Mouse (Mus musculus): ENCODE measurements around the gene Olfr1443. TPM values are rescaled to one million over a fixed set of nuclear protein-coding genes. Genes with fewer than 3 reads are reported as not detected.
"Not testable (repeated sequence)": the region's sequence is repeated elsewhere in the genome, so short reads cannot be mapped to it uniquely, and the experiment has no call there.

Olfr1443 gene
- polyA plus RNA-seq, 1 experiment = not detected

GRCm38 (mm10) chr19:12720463-12720862 lies 42.6 kb downstream of the Olfr1443 start:
- Histone ChIP-seq H3K4me3 (replicated peaks; ENCODE audit: control insufficient read depth, low read depth, low read length) (no peak overlapping the region), H3K4me1 (ENCODE audit: control insufficient read depth, insufficient read depth, low read length) (no peaks in the 10 kb centered on the region), H3K27ac (ENCODE audit: control insufficient read depth, insufficient read depth, low read depth, low read length, poor library complexity) (no peak overlapping the region)
- TF ChIP-seq POLR2A (IDR thresholded peaks at IDR 0.05; ENCODE audit: borderline replicate concordance, control insufficient read depth, low read depth, low read length) = no peak
- TF ChIP-seq CTCF (IDR thresholded peaks at IDR 0.05; ENCODE audit: control insufficient read depth, insufficient read depth, low read length) = no peak
- WGBS = 43% methylated on average over 2 of the region's 2 CpGs

- 74% methylated on average over 5 of the region's 5 CpGs for WGBS
- H3K27ac ChIP-seq (ENCODE audit: control insufficient read depth, insufficient read depth, low read depth, low read length, poor library complexity); H3K4me3 ChIP-seq (replicated peaks; ENCODE audit: control insufficient read depth, low read depth, low read length); H3K4me1 ChIP-seq (ENCODE audit: control insufficient read depth, insufficient read depth, low read length): not testable (repeated sequence)
Observed at GRCm38 (mm10) chr19:12720919-12721318, 43.0 kb downstream of the Olfr1443 start.

- not testable (repeated sequence) for H3K4me3 ChIP-seq (replicated peaks; ENCODE audit: control insufficient read depth, low read depth, low read length); H3K27ac ChIP-seq (ENCODE audit: control insufficient read depth, insufficient read depth, low read depth, low read length, poor library complexity); H3K4me1 ChIP-seq (ENCODE audit: control insufficient read depth, insufficient read depth, low read length)
- WGBS = 79% methylated on average over 7 of the region's 7 CpGs
Observed at GRCm38 (mm10) chr19:12721596-12721995, 43.7 kb downstream of the Olfr1443 start.

GRCm38 (mm10) chr19:12722308-12722707 lies 44.4 kb downstream of the Olfr1443 start:
- 69% methylated on average over 3 of the region's 3 CpGs for WGBS
- Histone ChIP-seq H3K27ac (ENCODE audit: control insufficient read depth, insufficient read depth, low read depth, low read length, poor library complexity) (no peak overlapping the region), H3K4me3 (replicated peaks; ENCODE audit: control insufficient read depth, low read depth, low read length) (no peak overlapping the region), H3K4me1 (ENCODE audit: control insufficient read depth, insufficient read depth, low read length) (no peaks in the 10 kb centered on the region)
- TF ChIP-seq POLR2A (IDR thresholded peaks at IDR 0.05; ENCODE audit: borderline replicate concordance, control insufficient read depth, low read depth, low read length) (no peak), CTCF (IDR thresholded peaks at IDR 0.05; ENCODE audit: control insufficient read depth, insufficient read depth, low read length) (peak; percentile 33; the same call in 1 of the 2 replicates)

- no peak for TF ChIP-seq CTCF (IDR thresholded peaks at IDR 0.05; ENCODE audit: control insufficient read depth, insufficient read depth, low read length)
- no peak for TF ChIP-seq POLR2A (IDR thresholded peaks at IDR 0.05; ENCODE audit: borderline replicate concordance, control insufficient read depth, low read depth, low read length)
- no peak overlapping the region for H3K4me3 ChIP-seq (replicated peaks; ENCODE audit: control insufficient read depth, low read depth, low read length)
- WGBS = 62% methylated on average over 1 of the region's 1 CpGs
- H3K4me1 ChIP-seq (ENCODE audit: control insufficient read depth, insufficient read depth, low read length) = no peaks in the 10 kb centered on the region
- no peak overlapping the region for H3K27ac ChIP-seq (ENCODE audit: control insufficient read depth, insufficient read depth, low read depth, low read length, poor library complexity)
Observed at GRCm38 (mm10) chr19:12725851-12726250, 47.9 kb downstream of the Olfr1443 start.

GRCm38 (mm10) chr19:12731036-12731435 lies 53.1 kb downstream of the Olfr1443 start:
- whole genome bisulfite sequencing = 64% methylated on average over 1 of the region's 1 CpGs
- Histone ChIP-seq H3K4me3 (replicated peaks; ENCODE audit: control insufficient read depth, low read depth, low read length) (no peak overlapping the region), H3K27ac (ENCODE audit: control insufficient read depth, insufficient read depth, low read depth, low read length, poor library complexity) (no peak overlapping the region), H3K4me1 (ENCODE audit: control insufficient read depth, insufficient read depth, low read length) (no peaks in the 10 kb centered on the region)
- TF ChIP-seq CTCF (IDR thresholded peaks at IDR 0.05; ENCODE audit: control insufficient read depth, insufficient read depth, low read length) = no peak
- TF ChIP-seq POLR2A (IDR thresholded peaks at IDR 0.05; ENCODE audit: borderline replicate concordance, control insufficient read depth, low read depth, low read length) = no peak

GRCm38 (mm10) chr19:12731950-12732349 lies 54.0 kb downstream of the Olfr1443 start:
- TF ChIP-seq CTCF (IDR thresholded peaks at IDR 0.05; ENCODE audit: control insufficient read depth, insufficient read depth, low read length) (no peak), POLR2A (IDR thresholded peaks at IDR 0.05; ENCODE audit: borderline replicate concordance, control insufficient read depth, low read depth, low read length) (no peak)
- WGBS = 82% methylated on average over 2 of the region's 2 CpGs
- Histone ChIP-seq H3K27ac (ENCODE audit: control insufficient read depth, insufficient read depth, low read depth, low read length, poor library complexity) (no peak overlapping the region), H3K4me1 (ENCODE audit: control insufficient read depth, insufficient read depth, low read length) (no peaks in the 10 kb centered on the region), H3K4me3 (replicated peaks; ENCODE audit: control insufficient read depth, low read depth, low read length) (no peak overlapping the region)

Other genes starting within 250 kb of the Olfr1443 start
- 20.5 and 54.7 TPM in 2 replicates for gene Mpeg1, start 217.3 kb upstream of the Olfr1443 start, polyA plus RNA-seq (2011; ENCODE audit: insufficient read depth, insufficient read length, low replicate concordance, missing spikeins)
- gene Dtx4, start 176.7 kb upstream of the Olfr1443 start, polyA plus RNA-seq (2011; ENCODE audit: insufficient read depth, insufficient read length, low replicate concordance, missing spikeins) = 2.3 and 6.7 TPM in 2 replicates
- 42.1 and 61.9 TPM in 2 replicates for gene Fam111a, start 132.4 kb upstream of the Olfr1443 start, polyA plus RNA-seq (2011; ENCODE audit: insufficient read depth, insufficient read length, low replicate concordance, missing spikeins)
- 1.3 TPM in 1 of 2 replicates, not detected in the other for gene Gm4952, start 78.1 kb upstream of the Olfr1443 start, polyA plus RNA-seq (2011; ENCODE audit: insufficient read depth, insufficient read length, low replicate concordance, missing spikeins)
- gene Glyat, start 44.8 kb upstream of the Olfr1443 start, polyA plus RNA-seq (2011; ENCODE audit: insufficient read depth, insufficient read length, low replicate concordance, missing spikeins) = 0.45 and 2.5 TPM in 2 replicates
- not detected in 2 replicates for gene Olfr1442, start 7.7 kb upstream of the Olfr1443 start, polyA plus RNA-seq (2011; ENCODE audit: insufficient read depth, insufficient read length, low replicate concordance, missing spikeins)
- 9.3 TPM in 1 of 2 replicates, not detected in the other for gene Keg1, start 17.7 kb downstream of the Olfr1443 start, polyA plus RNA-seq (2011; ENCODE audit: insufficient read depth, insufficient read length, low replicate concordance, missing spikeins)
- 1.8 and 2.0 TPM in 2 replicates for gene Cntf, start 87.5 kb downstream of the Olfr1443 start, polyA plus RNA-seq (2011; ENCODE audit: insufficient read depth, insufficient read length, low replicate concordance, missing spikeins)
- 45.6 and 46.7 TPM in 2 replicates for gene Zfp91, start 118.0 kb downstream of the Olfr1443 start, polyA plus RNA-seq (2011; ENCODE audit: insufficient read depth, insufficient read length, low replicate concordance, missing spikeins)
- 4.2 and 12.3 TPM in 2 replicates for gene Lpxn, start 118.1 kb downstream of the Olfr1443 start, polyA plus RNA-seq (2011; ENCODE audit: insufficient read depth, insufficient read length, low replicate concordance, missing spikeins)
- 2.2 and 4.3 TPM in 2 replicates for gene Gm5244, start 168.6 kb downstream of the Olfr1443 start, polyA plus RNA-seq (2011; ENCODE audit: insufficient read depth, insufficient read length, low replicate concordance, missing spikeins)
- not detected in 2 replicates for gene Olfr1444, start 179.2 kb downstream of the Olfr1443 start, polyA plus RNA-seq (2011; ENCODE audit: insufficient read depth, insufficient read length, low replicate concordance, missing spikeins)
- gene Olfr1445, start 205.7 kb downstream of the Olfr1443 start, polyA plus RNA-seq (2011; ENCODE audit: insufficient read depth, insufficient read length, low replicate concordance, missing spikeins) = not detected in 2 replicates
- gene Olfr1446, start 215.4 kb downstream of the Olfr1443 start, polyA plus RNA-seq (2011; ENCODE audit: insufficient read depth, insufficient read length, low replicate concordance, missing spikeins) = not detected in 2 replicates
- not detected in 2 replicates for gene Olfr1447, start 225.6 kb downstream of the Olfr1443 start, polyA plus RNA-seq (2011; ENCODE audit: insufficient read depth, insufficient read length, low replicate concordance, missing spikeins)
- gene Olfr1448, start 246.3 kb downstream of the Olfr1443 start, polyA plus RNA-seq (2011; ENCODE audit: insufficient read depth, insufficient read length, low replicate concordance, missing spikeins) = not detected in 2 replicates

Measured in bone marrow, adult 2 months (tissue).